Mouse (Mus musculus): ENCODE results near the gene H2afb3.
"Not testable (repeated sequence)": the region's sequence is repeated elsewhere in the genome, so short reads cannot be mapped to it uniquely, and the experiment has no call there.

The H2afb3 gene

GRCm38 (mm10) chrX:120312995-120313394 is at the start of gene H2afb3:
Gene H2afb3 (minus strand): TSS chrX:120313095.
- DNase-seq (ENCODE audit: low read depth, low spot score) = not testable (repeated sequence)

- DNase-seq (ENCODE audit: low read depth, low spot score) = no peak
These were observed 11.3 kb downstream of the H2afb3 start for GRCm38 (mm10) chrX:120301469-120302175.

- no peak for DNase-seq (ENCODE audit: low read depth, low spot score)
These were observed 19.8 kb downstream of the H2afb3 start for GRCm38 (mm10) chrX:120292832-120293750.

GRCm38 (mm10) chrX:120291696-120292095 is 21.2 kb downstream of the H2afb3 start:
- DNase-seq (ENCODE audit: low read depth, low spot score) = no peak

GRCm38 (mm10) chrX:120290900-120291280 is 22.0 kb downstream of the H2afb3 start:
- no peak for DNase-seq (ENCODE audit: low read depth, low spot score)

GRCm38 (mm10) chrX:120290011-120290899 is 22.6 kb downstream of the H2afb3 start, which contains the start of gene Pcdh11x:
Gene Pcdh11x (plus strand): TSS chrX:120290259.
- no peak for DNase-seq (ENCODE audit: low read depth, low spot score)

- no peak for DNase-seq (ENCODE audit: low read depth, low spot score)
These were observed 25.4 kb downstream of the H2afb3 start for GRCm38 (mm10) chrX:120287502-120287901.

GRCm38 (mm10) chrX:120285522-120285921 is 27.4 kb downstream of the H2afb3 start:
- no peak for DNase-seq (ENCODE audit: low read depth, low spot score)

Measured in CD4-positive, CD25-positive, alpha-beta regulatory T cell, adult 2 months (primary cell).